Mouse (Mus musculus) embryonic facial prominence, embryonic 13.5 days (tissue): ENCODE data around the gene Olfr1082. TPM values are rescaled to one million over a fixed set of nuclear protein-coding genes. Genes with fewer than 3 reads are reported as not detected.
"Not testable (repeated sequence)": the region's sequence is repeated elsewhere in the genome, so short reads cannot be mapped to it uniquely, and the experiment has no call there.

Experiments used
- ATAC-seq: fragments of 200-750 bp; cut with Nextera tagmentation; 2 replicates; pipeline ENCODE4 v1.8.0; 2017; ENCODE audit warnings: low read depth; ENCODE audit not compliant: insufficient number of reproducible peaks, insufficient read depth, low FRiP score, low TSS enrichment
- H3K27ac ChIP-seq: fragments of 300-500 bp; sonication (generic); 2 replicates; pipeline ENCODE4 v1.5.1; 2015; ENCODE audit warnings: moderate library complexity, mild to moderate bottlenecking, inconsistent platforms
- H3K27me3 ChIP-seq: fragments of 300-500 bp; sonication (generic); 2 replicates; pipeline ENCODE4 v1.6.1; 2015; ENCODE audit warnings: mild to moderate bottlenecking, inconsistent platforms
- H3K36me3 ChIP-seq: fragments of 300-500 bp; sonication (generic); 2 replicates; pipeline ENCODE4 v1.6.1; 2015; ENCODE audit warnings: mild to moderate bottlenecking, inconsistent platforms
- H3K4me1 ChIP-seq: fragments of 300-500 bp; sonication (generic); 2 replicates; pipeline ENCODE4 v1.6.1; 2015; ENCODE audit warnings: inconsistent platforms
- H3K4me2 ChIP-seq: fragments of 300-500 bp; sonication (generic); 2 replicates; pipeline ENCODE4 v1.6.1; 2015; ENCODE audit warnings: moderate library complexity, mild to moderate bottlenecking, inconsistent platforms
- H3K4me3 ChIP-seq: fragments of 300-500 bp; sonication (generic); 2 replicates; pipeline ENCODE4 v1.5.1; 2015; ENCODE audit warnings: mild to moderate bottlenecking, inconsistent platforms
- H3K9ac ChIP-seq: fragments of 300-500 bp; sonication (generic); 2 replicates; pipeline ENCODE4 v1.6.1; 2015; ENCODE audit warnings: mild to moderate bottlenecking, inconsistent platforms
- H3K9me3 ChIP-seq: fragments of 300-500 bp; sonication (generic); 2 replicates; pipeline ENCODE4 v1.6.1; 2016; ENCODE audit warnings: inconsistent platforms
- WGBS: fragments of 180-500 bp; shearing (Covaris S2); methylation state at CpG from one replicate; pipeline ENCODE4 v1.1.7; 2015; ENCODE audit warnings: mixed read lengths; 5-methylcytosine and 5-hydroxymethylcytosine counted together
- polyA plus RNA-seq: library from polyadenylated mRNA; unstranded; fragments of >200 nt; fragmentation: Nextera tagmentation; extraction: Ambion mirVana; gene quantifications from 2 replicates; pipeline ENCODE4 v1.2.1, GENCODE M21; 2015

The Olfr1082 gene
- polyA plus RNA-seq, result not detected in 2 replicates

- ATAC-seq, H3K4me2 ChIP-seq, H3K27ac ChIP-seq, H3K4me1 ChIP-seq, H3K9me3 ChIP-seq, H3K9ac ChIP-seq, H3K36me3 ChIP-seq, H3K27me3 ChIP-seq, H3K4me3 ChIP-seq: not testable (repeated sequence)
- 35% methylated on average over 1 of the region's 1 CpGs for WGBS
These were observed at the start of gene Olfr1082 for GRCm38 (mm10) chr2:86598866-86599265. Olfr1082 (minus strand) TSS chr2:86598966.

- H3K9me3 ChIP-seq, H3K9ac ChIP-seq, H3K27me3 ChIP-seq, H3K4me3 ChIP-seq, H3K4me2 ChIP-seq, H3K4me1 ChIP-seq, H3K36me3 ChIP-seq, ATAC-seq, H3K27ac ChIP-seq: not testable (repeated sequence)
- 84% methylated on average over 1 of the region's 1 CpGs for WGBS
These were observed 40.9 kb upstream of the Olfr1082 start, which contains the start of gene Olfr1084 for GRCm38 (mm10) chr2:86639625-86640024. Olfr1084 (minus strand) TSS chr2:86639725.

GRCm38 (mm10) chr2:86558135-86558534, 40.6 kb downstream of the Olfr1082 start, which contains the start of gene Olfr1080:
Olfr1080 (minus strand) TSS chr2:86558235.
- H3K9me3 ChIP-seq, ATAC-seq, H3K27me3 ChIP-seq, H3K27ac ChIP-seq, H3K9ac ChIP-seq, H3K4me2 ChIP-seq, H3K4me3 ChIP-seq, H3K36me3 ChIP-seq, H3K4me1 ChIP-seq: not testable (repeated sequence)

Other genes starting within 250 kb of the Olfr1082 start
- gene Olfr1055, start 248.7 kb downstream of the Olfr1082 start, polyA plus RNA-seq, result not detected in 2 replicates
- not detected in 2 replicates for gene Olfr1056, start 236.5 kb downstream of the Olfr1082 start, polyA plus RNA-seq
- not detected in 2 replicates for gene Olfr1057, start 220.6 kb downstream of the Olfr1082 start, polyA plus RNA-seq
- 0.30 TPM in 1 of 2 replicates, not detected in the other for gene Olfr1058, start 210.4 kb downstream of the Olfr1082 start, polyA plus RNA-seq
- gene Olfr1061, start 184.9 kb downstream of the Olfr1082 start, polyA plus RNA-seq, result not detected in 2 replicates
- gene Olfr1062, start 172.2 kb downstream of the Olfr1082 start, polyA plus RNA-seq, result not detected in 2 replicates
- gene Olfr1065, start 148.4 kb downstream of the Olfr1082 start, polyA plus RNA-seq, result not detected in 2 replicates
- not detected in 2 replicates for gene Olfr1066, start 142.7 kb downstream of the Olfr1082 start, polyA plus RNA-seq
- gene Olfr228, start 111.6 kb downstream of the Olfr1082 start, polyA plus RNA-seq, result not detected in 2 replicates
- gene Olfr1076, start 90.5 kb downstream of the Olfr1082 start, polyA plus RNA-seq, result not detected in 2 replicates
- gene Olfr1079, start 56.5 kb downstream of the Olfr1082 start, polyA plus RNA-seq, result not detected in 2 replicates
- gene Olfr1080, start 40.7 kb downstream of the Olfr1082 start, polyA plus RNA-seq, result not detected in 2 replicates
- not detected in 2 replicates for gene Olfr1084, start 40.8 kb upstream of the Olfr1082 start, polyA plus RNA-seq
- not detected in 2 replicates for gene Olfr1085, start 63.1 kb upstream of the Olfr1082 start, polyA plus RNA-seq
- gene Olfr1086, start 81.1 kb upstream of the Olfr1082 start, polyA plus RNA-seq, result not detected in 2 replicates
- not detected in 2 replicates for gene Olfr1087, start 99.4 kb upstream of the Olfr1082 start, polyA plus RNA-seq
- gene Olfr1089, start 134.7 kb upstream of the Olfr1082 start, polyA plus RNA-seq, result not detected in 2 replicates
- not detected in 2 replicates for gene Olfr1090, start 160.0 kb upstream of the Olfr1082 start, polyA plus RNA-seq
- not detected in 2 replicates for gene Olfr1093, start 183.5 kb upstream of the Olfr1082 start, polyA plus RNA-seq
- not detected in 2 replicates for gene Olfr141, start 211.1 kb upstream of the Olfr1082 start, polyA plus RNA-seq
- gene Olfr1094, start 225.7 kb upstream of the Olfr1082 start, polyA plus RNA-seq, result not detected in 2 replicates